Mouse (Mus musculus): ENCODE measurements around the gene Birc6. TPM values are rescaled to one million over a fixed set of nuclear protein-coding genes. Genes with fewer than 3 reads are reported as not detected.
A peak's percentile ranks its signal among the peaks of the same experiment; 100 is the strongest.

Birc6 gene
- polyA plus RNA-seq, 1 experiment from 2014 or later, result 116 TPM

DNA sequence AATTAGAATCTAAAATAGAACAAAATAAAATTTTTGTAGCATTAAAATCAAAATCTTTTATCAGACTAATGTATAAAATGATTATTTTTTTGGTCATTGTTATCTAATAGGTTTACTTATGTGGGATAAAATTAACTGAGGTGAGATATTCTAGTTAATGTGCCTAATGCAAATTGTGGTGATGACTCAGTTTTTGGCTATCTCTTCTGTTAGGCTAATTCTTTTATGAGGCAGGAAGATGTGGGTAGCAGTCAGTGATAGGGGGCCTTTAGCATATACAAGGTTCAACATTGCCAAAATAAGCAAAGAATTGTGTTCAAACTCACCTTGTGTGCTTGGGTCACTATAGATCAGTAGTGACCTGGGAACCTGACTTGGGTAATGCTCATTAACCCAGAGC is 178.5 kb downstream of the Birc6 start:
- Histone ChIP-seq H3K4me3 (replicated peaks; ENCODE audit: low read depth, low read length) (no peak overlapping the region), H3K27me3 (ENCODE audit: control insufficient read depth, insufficient read depth, low read length) (no peaks in the 10 kb centered on the region), H3K36me3 (ENCODE audit: control insufficient read depth, insufficient read depth, low read length) (peaks cover 20% of the 10 kb centered on the region), H3K27ac (replicated peaks; ENCODE audit: low read depth, low read length) (no peak overlapping the region), H3K4me1 (ENCODE audit: control insufficient read depth, insufficient read depth, low read length) (no peaks in the 10 kb centered on the region), H3K9me3 (ENCODE audit: control insufficient read depth, low read length) (no peaks in the 10 kb centered on the region), H3K4me2 (ENCODE audit: low read length) (no peak overlapping the region), H3K9ac (replicated peaks; ENCODE audit: low read length) (no peak overlapping the region)
- no peak for DNase-seq
- ATAC-seq (ENCODE audit: low FRiP score, low TSS enrichment), result no peak

DNA sequence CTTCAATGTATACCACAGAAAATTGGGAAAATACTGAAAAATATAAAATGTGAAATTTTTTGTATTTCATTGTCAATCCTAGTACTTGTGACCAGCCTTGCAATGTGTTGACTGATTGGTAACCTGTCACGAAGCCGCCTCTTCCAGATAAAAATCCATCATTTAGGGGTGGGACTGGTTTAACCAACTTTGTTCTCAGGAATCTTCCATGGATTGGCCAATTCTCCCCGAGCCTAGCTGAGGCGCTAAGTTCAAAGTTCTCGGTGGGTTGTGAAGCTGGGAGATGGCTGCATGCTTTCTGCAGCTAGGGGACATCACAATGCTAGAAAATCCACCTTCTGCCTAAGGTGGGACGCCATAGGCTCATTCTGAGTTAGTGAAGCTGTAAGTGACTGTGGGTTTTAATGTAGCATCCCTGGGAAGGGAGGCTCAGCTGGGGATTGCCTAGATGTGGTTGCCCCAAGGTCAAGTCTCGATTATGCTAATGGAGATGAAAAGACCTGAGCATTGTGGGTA is 179.6 kb downstream of the Birc6 start:
- Histone ChIP-seq H3K27me3 (ENCODE audit: control insufficient read depth, insufficient read depth, low read length) (no peaks in the 10 kb centered on the region), H3K4me3 (replicated peaks; ENCODE audit: low read depth, low read length) (no peak overlapping the region), H3K4me2 (ENCODE audit: low read length) (no peak overlapping the region), H3K27ac (replicated peaks; ENCODE audit: low read depth, low read length) (no peak overlapping the region), H3K4me1 (ENCODE audit: control insufficient read depth, insufficient read depth, low read length) (no peaks in the 10 kb centered on the region), H3K36me3 (ENCODE audit: control insufficient read depth, insufficient read depth, low read length) (peaks cover 13% of the 10 kb centered on the region), H3K9me3 (ENCODE audit: control insufficient read depth, low read length) (no peaks in the 10 kb centered on the region), H3K9ac (replicated peaks; ENCODE audit: low read length) (no peak overlapping the region)
- WGBS, result 88% methylated on average over 7 of the region's 7 CpGs
- no peak for DNase-seq
- ATAC-seq (ENCODE audit: low FRiP score, low TSS enrichment), result no peak

DNA sequence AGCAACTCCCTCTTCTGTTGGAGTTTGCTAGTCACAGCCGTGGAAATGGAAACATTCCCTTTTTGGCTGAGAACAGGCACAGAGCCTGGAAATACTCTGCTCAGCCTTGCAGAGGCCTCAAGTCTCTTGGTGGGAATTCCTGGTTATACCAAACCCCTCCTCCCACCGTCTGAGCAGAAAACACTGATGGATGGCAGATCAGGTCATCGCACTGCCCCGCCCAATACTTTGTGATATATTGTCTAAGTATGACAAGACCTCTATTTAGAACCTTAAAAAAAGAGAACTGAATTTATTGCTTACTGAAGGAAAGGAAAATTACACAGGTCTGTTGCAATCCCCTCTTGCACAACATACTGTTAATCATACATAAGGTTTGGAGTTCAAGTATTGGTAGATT is 182.6 kb downstream of the Birc6 start:
- Histone ChIP-seq H3K9me3 (ENCODE audit: control insufficient read depth, low read length) (no peaks in the 10 kb centered on the region), H3K4me3 (replicated peaks; ENCODE audit: low read depth, low read length) (no peak overlapping the region), H3K27me3 (ENCODE audit: control insufficient read depth, insufficient read depth, low read length) (no peaks in the 10 kb centered on the region), H3K4me1 (ENCODE audit: control insufficient read depth, insufficient read depth, low read length) (no peaks in the 10 kb centered on the region), H3K9ac (replicated peaks; ENCODE audit: low read length) (no peak overlapping the region), H3K27ac (replicated peaks; ENCODE audit: low read depth, low read length) (no peak overlapping the region), H3K36me3 (ENCODE audit: control insufficient read depth, insufficient read depth, low read length) (no peaks in the 10 kb centered on the region), H3K4me2 (ENCODE audit: low read length) (no peak overlapping the region)
- ATAC-seq (ENCODE audit: low FRiP score, low TSS enrichment) (no peak), DNase-seq (no peak)
- 77% methylated on average over 4 of the region's 4 CpGs for WGBS

DNA sequence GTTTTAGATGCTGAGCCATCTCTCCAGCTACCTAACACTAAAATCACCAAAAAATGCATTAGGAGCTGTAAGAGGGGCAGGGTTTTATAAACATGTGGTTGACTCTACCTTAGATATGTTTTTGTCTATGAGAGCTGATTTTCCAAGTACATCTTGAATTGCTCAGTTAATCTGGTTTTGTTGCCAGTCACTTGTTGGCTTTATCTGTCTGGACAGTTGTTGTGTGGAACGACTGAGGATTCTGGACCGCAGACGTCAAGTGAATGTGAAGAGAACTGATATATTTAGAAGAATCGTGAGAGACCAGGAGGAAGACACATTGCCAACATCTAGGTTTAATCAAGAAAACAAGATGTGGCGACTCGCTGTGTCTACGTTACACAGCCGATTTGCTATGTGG is 183.5 kb downstream of the Birc6 start:
- WGBS, result 89% methylated on average over 8 of the region's 8 CpGs
- H3K4me3 ChIP-seq (replicated peaks; ENCODE audit: low read depth, low read length), result no peak overlapping the region
- no peaks in the 10 kb centered on the region for H3K9me3 ChIP-seq (ENCODE audit: control insufficient read depth, low read length)
- H3K4me1 ChIP-seq (ENCODE audit: control insufficient read depth, insufficient read depth, low read length), result no peaks in the 10 kb centered on the region
- H3K27me3 ChIP-seq (ENCODE audit: control insufficient read depth, insufficient read depth, low read length), result no peaks in the 10 kb centered on the region
- ATAC-seq (ENCODE audit: low FRiP score, low TSS enrichment) (no peak), DNase-seq (no peak)
- no peak overlapping the region for H3K4me2 ChIP-seq (ENCODE audit: low read length)
- no peak overlapping the region for H3K9ac ChIP-seq (replicated peaks; ENCODE audit: low read length)
- no peaks in the 10 kb centered on the region for H3K36me3 ChIP-seq (ENCODE audit: control insufficient read depth, insufficient read depth, low read length)
- H3K27ac ChIP-seq (replicated peaks; ENCODE audit: low read depth, low read length), result no peak overlapping the region

DNA sequence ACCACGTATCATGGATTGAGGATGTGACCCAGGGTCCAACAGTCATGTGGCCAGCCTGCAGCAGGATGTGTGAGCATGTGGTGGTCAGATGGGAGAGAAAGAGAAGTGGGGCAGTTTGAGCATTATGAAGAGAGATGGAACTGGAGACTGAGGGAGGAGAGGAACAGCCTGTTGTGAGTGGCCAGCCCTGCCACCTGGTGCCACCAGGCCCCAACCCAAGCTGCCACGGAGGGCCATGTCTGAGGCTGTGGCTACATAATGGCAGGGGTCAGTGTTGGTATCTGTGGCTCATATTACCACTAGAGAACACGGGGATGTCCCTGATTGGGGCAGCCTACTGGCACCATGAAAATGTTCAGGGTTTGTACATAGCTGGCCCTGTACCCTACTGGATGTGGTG is 187.0 kb downstream of the Birc6 start:
- no peaks in the 10 kb centered on the region for H3K27me3 ChIP-seq (ENCODE audit: control insufficient read depth, insufficient read depth, low read length)
- 62% methylated on average over 3 of the region's 3 CpGs for whole genome bisulfite sequencing
- no peak overlapping the region for H3K4me3 ChIP-seq (replicated peaks; ENCODE audit: low read depth, low read length)
- DNase-seq (no peak), ATAC-seq (ENCODE audit: low FRiP score, low TSS enrichment) (no peak)
- no peak overlapping the region for H3K4me2 ChIP-seq (ENCODE audit: low read length)
- H3K9me3 ChIP-seq (ENCODE audit: control insufficient read depth, low read length), result no peaks in the 10 kb centered on the region
- no peak overlapping the region for H3K9ac ChIP-seq (replicated peaks; ENCODE audit: low read length)
- H3K4me1 ChIP-seq (ENCODE audit: control insufficient read depth, insufficient read depth, low read length), result 0 out of 2 replicates have a peak, but pooled peaks cover 3% of the 10 kb centered on the region
- no peak overlapping the region for H3K27ac ChIP-seq (replicated peaks; ENCODE audit: low read depth, low read length)
- no peaks in the 10 kb centered on the region; the same call in 1 of the 2 replicates for H3K36me3 ChIP-seq (ENCODE audit: control insufficient read depth, insufficient read depth, low read length)

DNA sequence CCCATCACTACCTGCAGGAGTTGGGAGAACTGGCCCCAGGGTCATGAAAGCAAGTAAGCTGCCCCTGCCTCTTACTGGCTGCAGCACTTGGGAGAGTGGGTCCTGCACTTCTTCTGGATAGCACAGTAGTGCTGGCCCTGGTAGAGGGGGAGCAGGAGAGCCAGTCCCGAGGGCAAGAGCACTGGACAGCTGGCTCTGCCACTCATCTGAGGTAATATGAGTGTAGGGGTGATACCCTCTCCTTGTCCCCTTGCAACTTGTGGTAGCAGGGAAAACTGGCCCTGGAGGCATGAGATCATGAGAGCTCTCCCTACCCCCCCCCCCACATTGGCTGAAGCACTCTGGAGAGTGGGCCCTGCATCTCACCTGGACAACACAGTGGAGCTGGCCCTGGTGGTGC is 187.6 kb downstream of the Birc6 start:
- Histone ChIP-seq H3K4me3 (replicated peaks; ENCODE audit: low read depth, low read length) (no peak overlapping the region), H3K9ac (replicated peaks; ENCODE audit: low read length) (no peak overlapping the region), H3K27ac (replicated peaks; ENCODE audit: low read depth, low read length) (no peak overlapping the region), H3K36me3 (ENCODE audit: control insufficient read depth, insufficient read depth, low read length) (no peaks in the 10 kb centered on the region; the same call in 1 of the 2 replicates), H3K9me3 (ENCODE audit: control insufficient read depth, low read length) (no peaks in the 10 kb centered on the region), H3K4me1 (ENCODE audit: control insufficient read depth, insufficient read depth, low read length) (0 out of 2 replicates have a peak, but pooled peaks cover 3% of the 10 kb centered on the region), H3K27me3 (ENCODE audit: control insufficient read depth, insufficient read depth, low read length) (no peaks in the 10 kb centered on the region), H3K4me2 (ENCODE audit: low read length) (no peak overlapping the region)
- DNase-seq (no peak), ATAC-seq (ENCODE audit: low FRiP score, low TSS enrichment) (no peak)
- 48% methylated on average over 1 of the region's 1 CpGs for WGBS

DNA sequence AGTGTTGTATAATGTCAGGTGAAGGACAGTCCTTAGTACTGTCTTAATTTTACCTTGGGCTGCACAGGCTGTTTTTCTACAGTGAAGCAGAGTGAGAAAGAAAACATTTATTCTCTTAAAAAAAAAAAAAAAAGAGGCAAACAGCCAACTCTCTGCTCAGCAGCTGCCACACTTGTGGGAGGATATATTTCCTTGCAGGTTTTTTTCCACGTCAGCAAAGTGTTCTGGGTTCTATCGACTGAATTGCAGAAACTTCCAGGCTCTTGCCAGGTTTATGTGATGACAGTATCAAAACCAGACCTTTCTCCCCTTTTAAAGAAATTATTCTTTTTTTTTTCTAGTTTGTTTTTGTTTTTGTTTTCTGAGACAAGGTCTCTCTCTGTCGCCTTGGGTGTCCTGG is 188.5 kb downstream of the Birc6 start:
- 73% methylated on average over 3 of the region's 3 CpGs for WGBS
- H3K27ac ChIP-seq (replicated peaks; ENCODE audit: low read depth, low read length), result no peak overlapping the region
- peak overlapping the region; percentile 67 for H3K4me2 ChIP-seq (ENCODE audit: low read length)
- H3K36me3 ChIP-seq (ENCODE audit: control insufficient read depth, insufficient read depth, low read length), result peaks cover 2% of the 10 kb centered on the region
- 0 out of 2 replicates have a peak, but pooled peaks cover 3% of the 10 kb centered on the region for H3K4me1 ChIP-seq (ENCODE audit: control insufficient read depth, insufficient read depth, low read length)
- H3K4me3 ChIP-seq (replicated peaks; ENCODE audit: low read depth, low read length), result peak overlapping the region; percentile 44; the same call in 1 of the 2 replicates
- no peak overlapping the region for H3K9ac ChIP-seq (replicated peaks; ENCODE audit: low read length)
- no peaks in the 10 kb centered on the region for H3K9me3 ChIP-seq (ENCODE audit: control insufficient read depth, low read length)
- ATAC-seq (ENCODE audit: low FRiP score, low TSS enrichment), result no peak
- no peaks in the 10 kb centered on the region for H3K27me3 ChIP-seq (ENCODE audit: control insufficient read depth, insufficient read depth, low read length)
- DNase-seq, result no peak

DNA sequence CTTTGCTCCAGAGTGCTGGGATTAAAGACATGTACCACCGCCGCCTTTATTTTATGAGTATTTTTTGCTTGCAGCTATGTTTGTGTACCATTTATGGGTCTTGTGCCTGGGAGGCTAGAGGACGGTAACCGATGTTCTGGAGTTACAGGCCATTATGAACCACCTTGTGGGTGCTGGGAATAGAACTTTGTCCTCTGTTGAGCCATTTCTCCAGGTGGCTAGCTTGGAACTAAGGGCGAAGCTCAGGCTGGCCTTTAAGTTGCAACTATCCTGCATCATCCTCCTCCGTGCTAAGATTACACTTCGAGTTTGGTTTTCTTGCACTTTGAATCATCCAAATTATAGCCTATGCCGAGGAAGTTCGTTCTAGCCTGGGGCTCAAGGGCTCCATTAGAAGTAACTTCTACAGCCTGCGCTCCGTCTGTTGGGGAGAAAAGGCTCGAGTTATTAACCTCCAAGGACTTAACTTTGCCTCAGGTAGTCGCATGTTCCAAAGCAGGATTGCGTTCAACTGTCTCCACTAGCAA is 189.1 kb downstream of the Birc6 start:
- Histone ChIP-seq H3K9me3 (ENCODE audit: control insufficient read depth, low read length) (no peaks in the 10 kb centered on the region), H3K27ac (replicated peaks; ENCODE audit: low read depth, low read length) (no peak overlapping the region), H3K36me3 (ENCODE audit: control insufficient read depth, insufficient read depth, low read length) (peaks cover 7% of the 10 kb centered on the region), H3K4me1 (ENCODE audit: control insufficient read depth, insufficient read depth, low read length) (0 out of 2 replicates have a peak, but pooled peaks cover 3% of the 10 kb centered on the region), H3K27me3 (ENCODE audit: control insufficient read depth, insufficient read depth, low read length) (no peaks in the 10 kb centered on the region), H3K4me3 (replicated peaks; ENCODE audit: low read depth, low read length) (peak overlapping the region; percentile 44), H3K9ac (replicated peaks; ENCODE audit: low read length) (peak overlapping the region; percentile 46), H3K4me2 (ENCODE audit: low read length) (peak overlapping the region; percentile 67)
- WGBS, result 12% methylated on average over 14 of the region's 14 CpGs
- DNase-seq (no peak), ATAC-seq (ENCODE audit: low FRiP score, low TSS enrichment) (peak; percentile 46; the same call in 1 of the 2 replicates)

DNA sequence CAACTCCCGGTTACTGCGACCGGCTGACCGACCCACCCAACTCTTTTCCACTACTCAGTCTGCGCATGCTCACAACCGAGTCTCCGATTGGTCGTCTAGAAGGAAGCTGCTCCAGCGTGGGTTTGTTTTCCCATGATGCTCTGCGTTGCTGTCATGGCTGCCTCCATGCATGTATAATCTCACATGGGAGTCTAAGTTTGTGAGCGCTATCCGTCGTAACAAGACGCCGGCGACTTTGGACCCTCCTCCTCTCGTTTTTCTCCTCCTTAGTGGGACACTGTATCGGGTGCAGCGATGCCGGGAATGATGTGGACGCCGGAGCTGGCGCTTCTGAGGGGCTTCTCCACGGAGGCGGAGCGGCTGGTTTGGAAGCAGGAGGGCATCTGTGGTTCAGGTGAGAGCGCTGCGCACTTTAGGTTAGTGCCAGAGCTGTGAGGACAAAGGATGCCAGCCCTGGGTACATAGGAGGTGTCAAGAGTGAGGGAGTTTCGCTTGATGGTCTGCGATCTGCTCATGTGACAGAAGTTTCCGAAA is 189.6 kb downstream of the Birc6 start, which contains the start of gene Ttc27:
Gene Ttc27, plus strand, starts transcription at position 115 of the 534 bp plus-strand sequence.
- whole genome bisulfite sequencing, result under 1% methylated on average over 31 of the region's 31 CpGs
- H3K9me3 ChIP-seq (ENCODE audit: control insufficient read depth, low read length), result no peaks in the 10 kb centered on the region
- peak; percentile 99 for DNase-seq
- peaks cover 12% of the 10 kb centered on the region for H3K36me3 ChIP-seq (ENCODE audit: control insufficient read depth, insufficient read depth, low read length)
- peak within 1 kb of the TSS; percentile 44 for H3K4me3 ChIP-seq (replicated peaks; ENCODE audit: low read depth, low read length)
- 0 out of 2 replicates have a peak, but pooled peaks cover 3% of the 10 kb centered on the region for H3K4me1 ChIP-seq (ENCODE audit: control insufficient read depth, insufficient read depth, low read length)
- ATAC-seq (ENCODE audit: low FRiP score, low TSS enrichment), result peak; percentile 91
- H3K27ac ChIP-seq (replicated peaks; ENCODE audit: low read depth, low read length), result no peak within 1 kb of the TSS
- H3K27me3 ChIP-seq (ENCODE audit: control insufficient read depth, insufficient read depth, low read length), result no peaks in the 10 kb centered on the region
- H3K9ac ChIP-seq (replicated peaks; ENCODE audit: low read length), result peak within 1 kb of the TSS; percentile 46
- peak within 1 kb of the TSS; percentile 67 for H3K4me2 ChIP-seq (ENCODE audit: low read length)

Data from midbrain, embryonic 14.5 days (tissue).